Mouse (Mus musculus) hindbrain, embryonic 16.5 days (tissue): ENCODE measurements around the gene Srrd. TPM values are rescaled to one million over a fixed set of nuclear protein-coding genes. Genes with fewer than 3 reads are reported as not detected.

ENCODE experiments used
- ATAC-seq: fragments of 200-750 bp; cut with Nextera tagmentation; 2 replicates; pipeline ENCODE4 v1.8.0; 2017; ENCODE audit warnings: moderate TSS enrichment, moderate library complexity
- H3K27ac ChIP-seq: fragments of 300-500 bp; sonication (generic); 2 replicates; pipeline ENCODE4 v1.5.1; 2014; ENCODE audit warnings: low read depth, mild to moderate bottlenecking, control low read depth, low read length, moderate library complexity
- H3K27me3 ChIP-seq: fragments of 300-500 bp; sonication (generic); replicated peaks from 2 replicates; pipeline ENCODE4 v1.6.1; 2014; ENCODE audit warnings: low read length; ENCODE audit not compliant: control insufficient read depth, insufficient read depth
- H3K36me3 ChIP-seq: fragments of 300-500 bp; sonication (generic); 2 replicates; pipeline ENCODE4 v1.6.1; 2014; ENCODE audit warnings: mild to moderate bottlenecking, low read length, moderate library complexity, mixed read lengths; ENCODE audit not compliant: control insufficient read depth, insufficient read depth
- H3K4me1 ChIP-seq: fragments of 300-500 bp; sonication (generic); 2 replicates; pipeline ENCODE4 v1.6.1; 2014; ENCODE audit warnings: low read depth, low read length; ENCODE audit not compliant: control insufficient read depth, insufficient read depth
- H3K4me2 ChIP-seq: fragments of 300-500 bp; sonication (generic); 2 replicates; pipeline ENCODE4 v1.6.1; 2014; ENCODE audit warnings: mild to moderate bottlenecking, low read length, control low read depth, moderate library complexity
- H3K4me3 ChIP-seq: fragments of 300-500 bp; sonication (generic); 2 replicates; pipeline ENCODE4 v1.5.1; 2014; ENCODE audit warnings: mild to moderate bottlenecking, low read length, control low read depth, moderate library complexity
- H3K9ac ChIP-seq: fragments of 300-500 bp; sonication (generic); 2 replicates; pipeline ENCODE4 v1.6.1; 2014; ENCODE audit warnings: low read depth, mild to moderate bottlenecking, control low read depth, low read length, moderate library complexity
- H3K9me3 ChIP-seq: fragments of 300-500 bp; sonication (generic); 2 replicates; pipeline ENCODE4 v1.6.1; 2014; ENCODE audit warnings: mild to moderate bottlenecking, low read length, moderate library complexity; ENCODE audit not compliant: control insufficient read depth
- WGBS: fragments of 180-500 bp; shearing (Covaris S2); extraction: QIAGEN DNeasy Blood & Tissue Kit; methylation state at CpG from one replicate; pipeline ENCODE4 v1.1.7; 2014; 5-methylcytosine and 5-hydroxymethylcytosine counted together
- polyA plus RNA-seq: library from polyadenylated mRNA; unstranded; fragments of >200 nt; fragmentation: Nextera tagmentation; extraction: Ambion mirVana; gene quantifications from 2 replicates; pipeline ENCODE4 v1.2.1, GENCODE M21; 2015

Gene Srrd
- polyA plus RNA-seq, result 58.3 and 60.8 TPM in 2 replicates

- Histone ChIP-seq H3K4me3 (peak within 1 kb of the TSS; percentile 70), H3K27ac (peak within 1 kb of the TSS; percentile 74), H3K9ac (peak within 1 kb of the TSS; percentile 86), H3K9me3 (no peaks in the 10 kb centered on the region), H3K27me3 (no peaks in the 10 kb centered on the region), H3K4me2 (peak within 1 kb of the TSS; percentile 84), H3K36me3 (peaks cover 9% of the 10 kb centered on the region), H3K4me1 (peaks cover 31% of the 10 kb centered on the region)
- ATAC-seq, result peak; percentile 79
- WGBS, result 3% methylated on average over 45 of the region's 64 CpGs
Observed at GRCm38 (mm10) chr5:112342463-112343204, at the start of gene Srrd, which contains the start of gene Hps4. Gene Srrd, minus strand, starts transcription at chr5:112343040. Gene Hps4, plus strand, starts transcription at chr5:112343083.

GRCm38 (mm10) chr5:112391676-112392323, 49.0 kb upstream of the Srrd start:
- ATAC-seq, result no peak
- Histone ChIP-seq H3K27ac (no peak overlapping the region), H3K9me3 (no peaks in the 10 kb centered on the region), H3K9ac (no peak overlapping the region), H3K4me2 (no peak overlapping the region), H3K27me3 (no peaks in the 10 kb centered on the region), H3K4me3 (no peak overlapping the region), H3K36me3 (peaks cover 13% of the 10 kb centered on the region), H3K4me1 (peaks cover 45% of the 10 kb centered on the region)
- WGBS, result 69% methylated on average over 27 of the region's 27 CpGs

DNA sequence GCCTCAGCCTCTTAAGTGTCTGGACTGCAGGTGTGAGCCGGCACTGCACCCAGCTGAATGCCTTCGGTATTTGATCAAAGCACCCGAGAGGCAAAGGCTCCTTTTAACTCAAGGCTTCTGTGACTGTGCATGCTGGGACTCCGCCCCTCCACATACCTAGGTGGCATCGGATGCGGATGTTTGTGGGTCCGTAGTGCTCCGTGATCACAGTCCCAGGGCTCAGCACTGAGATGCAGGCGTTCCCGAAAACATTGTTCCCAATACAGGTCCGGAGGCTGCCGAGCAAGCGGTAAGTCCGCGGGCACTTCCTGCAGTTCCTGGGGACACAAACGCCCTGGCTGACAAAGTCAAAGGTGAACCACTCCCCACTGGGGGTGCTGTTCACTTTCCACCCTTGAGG, 48.2 kb upstream of the Srrd start:
- no peak overlapping the region for H3K4me3 ChIP-seq
- H3K4me2 ChIP-seq, result 0 out of 2 replicates have a peak overlapping the region, but pooled peaks have one; percentile 6
- H3K9ac ChIP-seq, result 0 out of 2 replicates have a peak overlapping the region, but pooled peaks have one; percentile 23
- H3K36me3 ChIP-seq, result peaks cover 20% of the 10 kb centered on the region
- no peak overlapping the region for H3K27ac ChIP-seq
- H3K9me3 ChIP-seq, result no peaks in the 10 kb centered on the region
- peaks cover 45% of the 10 kb centered on the region for H3K4me1 ChIP-seq
- no peaks in the 10 kb centered on the region for H3K27me3 ChIP-seq
- ATAC-seq, result no peak
- WGBS, result 64% methylated on average over 16 of the region's 16 CpGs

DNA sequence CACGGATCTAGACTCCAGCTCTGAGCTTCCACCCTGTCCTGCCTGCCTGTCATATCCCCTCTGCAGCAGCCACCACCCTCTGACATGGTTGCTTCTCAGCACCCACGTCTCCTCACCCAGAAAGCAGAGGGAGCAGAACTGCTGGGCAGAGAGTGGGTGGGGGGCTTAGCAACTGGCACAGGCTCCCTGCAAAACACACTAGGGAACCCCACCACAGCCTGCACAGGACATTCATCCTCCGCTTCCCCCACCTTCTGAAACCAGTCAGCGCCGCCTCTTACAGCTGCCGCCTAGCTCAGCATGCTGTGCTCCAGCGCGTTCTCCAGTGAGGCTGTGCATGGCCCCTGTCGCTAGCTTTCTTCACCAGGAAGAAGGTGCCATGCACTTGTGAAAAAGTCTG, 46.5 kb upstream of the Srrd start:
- Histone ChIP-seq H3K4me2 (peak overlapping the region; percentile 28), H3K9ac (peak overlapping the region; percentile 39), H3K9me3 (no peaks in the 10 kb centered on the region), H3K27ac (no peak overlapping the region), H3K4me1 (peaks cover 40% of the 10 kb centered on the region), H3K36me3 (peaks cover 33% of the 10 kb centered on the region), H3K27me3 (no peaks in the 10 kb centered on the region), H3K4me3 (no peak overlapping the region; the same call in 1 of the 2 replicates)
- WGBS, result 74% methylated on average over 9 of the region's 9 CpGs
- ATAC-seq, result no peak

- 75% methylated on average over 2 of the region's 2 CpGs for WGBS
Observed at GRCm38 (mm10) chr5:112385973-112386372, 43.1 kb upstream of the Srrd start.

GRCm38 (mm10) chr5:112384805-112385472, 42.1 kb upstream of the Srrd start:
- H3K4me2 ChIP-seq, result no peak overlapping the region
- no peak overlapping the region for H3K9ac ChIP-seq
- no peak for ATAC-seq

More at GRCm38 (mm10) chr5:112385973-112386372, 43.1 kb upstream of the Srrd start:
- no peak for ATAC-seq
- H3K9ac ChIP-seq, result no peak overlapping the region
- no peak overlapping the region for H3K4me3 ChIP-seq
- H3K4me2 ChIP-seq, result no peak overlapping the region
- H3K27me3 ChIP-seq, result no peaks in the 10 kb centered on the region
- H3K27ac ChIP-seq, result no peak overlapping the region
- peaks cover 30% of the 10 kb centered on the region for H3K36me3 ChIP-seq
- H3K4me1 ChIP-seq, result peaks cover 28% of the 10 kb centered on the region
- no peaks in the 10 kb centered on the region for H3K9me3 ChIP-seq

GRCm38 (mm10) chr5:112382641-112383330, 39.9 kb upstream of the Srrd start:
- peak; percentile 60 for ATAC-seq
- Histone ChIP-seq H3K36me3 (peaks cover 35% of the 10 kb centered on the region), H3K9me3 (no peaks in the 10 kb centered on the region), H3K9ac (no peak overlapping the region), H3K27me3 (no peaks in the 10 kb centered on the region), H3K4me3 (no peak overlapping the region), H3K4me1 (peaks cover 8% of the 10 kb centered on the region), H3K27ac (peak overlapping the region; percentile 64; the same call in 1 of the 2 replicates), H3K4me2 (no peak overlapping the region)
- WGBS, result 61% methylated on average over 16 of the region's 17 CpGs

More at GRCm38 (mm10) chr5:112384805-112385472, 42.1 kb upstream of the Srrd start:
- Histone ChIP-seq H3K27ac (no peak overlapping the region), H3K4me3 (no peak overlapping the region), H3K4me1 (peaks cover 22% of the 10 kb centered on the region), H3K27me3 (no peaks in the 10 kb centered on the region), H3K36me3 (peaks cover 27% of the 10 kb centered on the region), H3K9me3 (no peaks in the 10 kb centered on the region)
- WGBS, result 89% methylated on average over 13 of the region's 13 CpGs

- Histone ChIP-seq H3K4me2 (no peak overlapping the region), H3K27me3 (no peaks in the 10 kb centered on the region), H3K4me3 (no peak overlapping the region), H3K9ac (no peak overlapping the region), H3K27ac (peak overlapping the region; percentile 64), H3K9me3 (no peaks in the 10 kb centered on the region), H3K36me3 (peaks cover 31% of the 10 kb centered on the region), H3K4me1 (peaks cover 8% of the 10 kb centered on the region)
- 61% methylated on average over 9 of the region's 9 CpGs for WGBS
- ATAC-seq, result no peak
Observed at GRCm38 (mm10) chr5:112382042-112382441, 39.2 kb upstream of the Srrd start.
